Mouse (Mus musculus) hindbrain, embryonic 12.5 days (tissue): ENCODE results near the gene Renbp. TPM values are rescaled to one million over a fixed set of nuclear protein-coding genes. Genes with fewer than 3 reads are reported as not detected.

Experiments
- ATAC-seq: fragments of 200-750 bp; cut with Nextera tagmentation; 2 replicates; pipeline ENCODE4 v1.8.0; 2017; ENCODE audit warnings: moderate TSS enrichment; ENCODE audit not compliant: low FRiP score
- H3K27ac ChIP-seq: fragments of 300-500 bp; sonication (generic); 2 replicates; pipeline ENCODE4 v1.5.1; 2016; ENCODE audit warnings: mild to moderate bottlenecking
- H3K27me3 ChIP-seq: fragments of 300-500 bp; sonication (generic); 2 replicates; pipeline ENCODE4 v1.6.1; 2016; ENCODE audit warnings: mild to moderate bottlenecking
- H3K36me3 ChIP-seq: fragments of 300-500 bp; sonication (generic); 2 replicates; pipeline ENCODE4 v1.6.1; 2016; ENCODE audit warnings: mild to moderate bottlenecking
- H3K4me1 ChIP-seq: fragments of 300-500 bp; sonication (generic); 2 replicates; pipeline ENCODE4 v1.6.1; 2016
- H3K4me2 ChIP-seq: fragments of 300-500 bp; sonication (generic); replicated peaks from 2 replicates; pipeline ENCODE4 v1.6.1; 2016; ENCODE audit warnings: mild to moderate bottlenecking
- H3K4me3 ChIP-seq: fragments of 300-500 bp; sonication (generic); 2 replicates; pipeline ENCODE4 v1.5.1; 2016; ENCODE audit warnings: mild to moderate bottlenecking
- H3K9ac ChIP-seq: fragments of 300-500 bp; sonication (generic); 2 replicates; pipeline ENCODE4 v1.6.1; 2016; ENCODE audit warnings: mild to moderate bottlenecking, moderate library complexity
- H3K9me3 ChIP-seq: fragments of 300-500 bp; sonication (generic); replicated peaks from 2 replicates; pipeline ENCODE4 v1.6.1; 2016; ENCODE audit warnings: mild to moderate bottlenecking
- WGBS: fragments of 180-500 bp; shearing (Covaris S2); methylation state at CpG from one replicate; pipeline ENCODE4 v1.1.7; 2016; 5-methylcytosine and 5-hydroxymethylcytosine counted together
- polyA plus RNA-seq: library from polyadenylated mRNA; unstranded; fragments of >200 nt; fragmentation: Nextera tagmentation; extraction: Ambion mirVana; gene quantifications from 2 replicates; pipeline ENCODE4 v1.2.1, GENCODE M21; 2016

The Renbp gene
- 19.7 and 20.3 TPM in 2 replicates for polyA plus RNA-seq

- no peaks in the 10 kb centered on the region for H3K27me3 ChIP-seq
- no peaks in the 10 kb centered on the region for H3K36me3 ChIP-seq
- ATAC-seq, result peak; percentile 50; the same call in 1 of the 2 replicates
- WGBS, result 40% methylated on average over 17 of the region's 17 CpGs
- H3K9me3 ChIP-seq, result no peaks in the 10 kb centered on the region
- H3K4me3 ChIP-seq, result no peak within 1 kb of the TSS
- H3K4me1 ChIP-seq, result no peaks in the 10 kb centered on the region
- no peak within 1 kb of the TSS for H3K9ac ChIP-seq
- no peak within 1 kb of the TSS for H3K27ac ChIP-seq
- peak within 1 kb of the TSS; percentile 31 for H3K4me2 ChIP-seq
These were observed at the start of gene Renbp for GRCm38 (mm10) chrX:73930402-73931062. Renbp (minus strand) TSS chrX:73930850.

GRCm38 (mm10) chrX:73977783-73978182 lies 47.1 kb upstream of the Renbp start:
- H3K27ac ChIP-seq, result no peak overlapping the region
- H3K36me3 ChIP-seq, result no peaks in the 10 kb centered on the region
- no peak overlapping the region for H3K4me2 ChIP-seq
- no peak for ATAC-seq
- no peaks in the 10 kb centered on the region for H3K9me3 ChIP-seq
- no peak overlapping the region for H3K9ac ChIP-seq
- no peaks in the 10 kb centered on the region for H3K4me1 ChIP-seq
- WGBS, result 80% methylated on average over 1 of the region's 1 CpGs
- no peak overlapping the region for H3K4me3 ChIP-seq
- no peaks in the 10 kb centered on the region for H3K27me3 ChIP-seq

GRCm38 (mm10) chrX:73976283-73976682 lies 45.6 kb upstream of the Renbp start:
- no peaks in the 10 kb centered on the region for H3K36me3 ChIP-seq
- no peaks in the 10 kb centered on the region for H3K9me3 ChIP-seq
- H3K9ac ChIP-seq, result no peak overlapping the region
- H3K27me3 ChIP-seq, result no peaks in the 10 kb centered on the region
- ATAC-seq, result no peak
- no peak overlapping the region for H3K4me3 ChIP-seq
- H3K27ac ChIP-seq, result no peak overlapping the region
- WGBS, result 92% methylated on average over 2 of the region's 2 CpGs
- H3K4me2 ChIP-seq, result no peak overlapping the region
- H3K4me1 ChIP-seq, result no peaks in the 10 kb centered on the region

- ATAC-seq, result no peak
- Histone ChIP-seq H3K4me1 (no peaks in the 10 kb centered on the region), H3K27me3 (no peaks in the 10 kb centered on the region), H3K9me3 (no peaks in the 10 kb centered on the region), H3K4me3 (no peak overlapping the region), H3K36me3 (no peaks in the 10 kb centered on the region), H3K4me2 (no peak overlapping the region), H3K27ac (no peak overlapping the region), H3K9ac (no peak overlapping the region)
- WGBS, result 79% methylated on average over 4 of the region's 4 CpGs
These were observed 42.1 kb upstream of the Renbp start for GRCm38 (mm10) chrX:73972774-73973173.

- no peak overlapping the region for H3K9ac ChIP-seq
- H3K27me3 ChIP-seq, result no peaks in the 10 kb centered on the region
- H3K4me1 ChIP-seq, result no peaks in the 10 kb centered on the region
- H3K4me3 ChIP-seq, result no peak overlapping the region
- no peaks in the 10 kb centered on the region for H3K9me3 ChIP-seq
- no peak overlapping the region for H3K4me2 ChIP-seq
- no peaks in the 10 kb centered on the region for H3K36me3 ChIP-seq
- H3K27ac ChIP-seq, result no peak overlapping the region
- ATAC-seq, result no peak
These were observed 40.1 kb upstream of the Renbp start for GRCm38 (mm10) chrX:73970781-73971180.

GRCm38 (mm10) chrX:73969729-73970128 lies 39.1 kb upstream of the Renbp start:
- H3K27ac ChIP-seq, result no peak overlapping the region
- no peaks in the 10 kb centered on the region for H3K9me3 ChIP-seq
- H3K9ac ChIP-seq, result no peak overlapping the region
- H3K27me3 ChIP-seq, result no peaks in the 10 kb centered on the region
- ATAC-seq, result no peak
- no peaks in the 10 kb centered on the region for H3K36me3 ChIP-seq
- no peak overlapping the region for H3K4me2 ChIP-seq
- H3K4me3 ChIP-seq, result no peak overlapping the region
- WGBS, result 100% methylated on average over 2 of the region's 2 CpGs
- H3K4me1 ChIP-seq, result no peaks in the 10 kb centered on the region

- no peak for ATAC-seq
- Histone ChIP-seq H3K4me2 (no peak overlapping the region), H3K9me3 (no peaks in the 10 kb centered on the region), H3K27me3 (no peaks in the 10 kb centered on the region), H3K36me3 (no peaks in the 10 kb centered on the region), H3K4me3 (no peak overlapping the region), H3K4me1 (peaks cover 5% of the 10 kb centered on the region), H3K27ac (no peak overlapping the region), H3K9ac (no peak overlapping the region)
- 70% methylated on average over 1 of the region's 1 CpGs for WGBS
These were observed 38.5 kb upstream of the Renbp start for GRCm38 (mm10) chrX:73969167-73969566.

GRCm38 (mm10) chrX:73967177-73968075 lies 36.8 kb upstream of the Renbp start:
- WGBS, result 17% methylated on average over 54 of the region's 60 CpGs
- ATAC-seq, result peak; percentile 89
- peak overlapping the region; percentile 99 for H3K27ac ChIP-seq
- H3K4me2 ChIP-seq, result peak overlapping the region; percentile 48
- no peaks in the 10 kb centered on the region for H3K36me3 ChIP-seq
- H3K9ac ChIP-seq, result peak overlapping the region; percentile 79
- H3K4me3 ChIP-seq, result peak overlapping the region; percentile 64
- H3K9me3 ChIP-seq, result no peaks in the 10 kb centered on the region
- H3K27me3 ChIP-seq, result no peaks in the 10 kb centered on the region
- peaks cover 20% of the 10 kb centered on the region for H3K4me1 ChIP-seq

- peak; percentile 82 for ATAC-seq
- Histone ChIP-seq H3K4me2 (peak within 1 kb of the TSS; percentile 73), H3K36me3 (no peaks in the 10 kb centered on the region), H3K27me3 (no peaks in the 10 kb centered on the region), H3K27ac (peak within 1 kb of the TSS; percentile 99), H3K4me3 (peak within 1 kb of the TSS; percentile 64), H3K9me3 (no peaks in the 10 kb centered on the region), H3K9ac (peak within 1 kb of the TSS; percentile 79), H3K4me1 (peaks cover 24% of the 10 kb centered on the region)
- WGBS, result 19% methylated on average over 56 of the region's 58 CpGs
These were observed 35.9 kb upstream of the Renbp start, which contains the start of gene Hcfc1 for GRCm38 (mm10) chrX:73966248-73967176. Hcfc1 (minus strand) TSS chrX:73966357.

- Histone ChIP-seq H3K4me2 (peak overlapping the region; percentile 73), H3K27ac (peak overlapping the region; percentile 99; the same call in 1 of the 2 replicates), H3K4me3 (peak overlapping the region; percentile 64), H3K9ac (peak overlapping the region; percentile 79), H3K4me1 (peaks cover 24% of the 10 kb centered on the region), H3K9me3 (no peaks in the 10 kb centered on the region), H3K36me3 (0 out of 2 replicates have a peak, but pooled peaks cover 3% of the 10 kb centered on the region), H3K27me3 (no peaks in the 10 kb centered on the region)
- no peak for ATAC-seq
- WGBS, result 15% methylated on average over 20 of the region's 20 CpGs
These were observed 34.7 kb upstream of the Renbp start for GRCm38 (mm10) chrX:73965307-73965706.

GRCm38 (mm10) chrX:73964363-73964762 lies 33.7 kb upstream of the Renbp start:
- no peaks in the 10 kb centered on the region for H3K9me3 ChIP-seq

More at GRCm38 (mm10) chrX:73964363-73964762, 33.7 kb upstream of the Renbp start:
- Histone ChIP-seq H3K27me3 (no peaks in the 10 kb centered on the region), H3K4me2 (peak overlapping the region; percentile 73), H3K4me1 (peaks cover 24% of the 10 kb centered on the region), H3K27ac (no peak overlapping the region), H3K9ac (peak overlapping the region; percentile 79), H3K4me3 (peak overlapping the region; percentile 64), H3K36me3 (0 out of 2 replicates have a peak, but pooled peaks cover 3% of the 10 kb centered on the region)
- ATAC-seq, result no peak
- WGBS, result 58% methylated on average over 3 of the region's 3 CpGs
